Mouse (Mus musculus) ZHBTc4 (cell line): ENCODE results near the gene Dpf1.

Experiments used
- DNase-seq: peaks from one replicate; pipeline ENCODE4 v3.0.0-alpha.2; 2011; ENCODE audit warnings: low read depth, low spot score

The Dpf1 gene

GRCm38 (mm10) chr7:29288942-29289638 is 14.7 kb upstream of the Dpf1 start, which contains the start of gene Ppp1r14a:
Gene Ppp1r14a (plus strand): TSS chr7:29289308.
- peak; percentile 87 for DNase-seq

- DNase-seq, result no peak
Measured at GRCm38 (mm10) chr7:29289856-29290255, 13.9 kb upstream of the Dpf1 start.

GRCm38 (mm10) chr7:29290691-29291485 is 12.9 kb upstream of the Dpf1 start:
- DNase-seq, result no peak

GRCm38 (mm10) chr7:29291616-29292457 is 11.9 kb upstream of the Dpf1 start:
- DNase-seq, result no peak

GRCm38 (mm10) chr7:29292458-29293098 is 11.2 kb upstream of the Dpf1 start:
- DNase-seq, result no peak

- DNase-seq, result peak; percentile 93
Measured at GRCm38 (mm10) chr7:29293131-29294065, 10.4 kb upstream of the Dpf1 start.

GRCm38 (mm10) chr7:29294111-29294761 is 9.5 kb upstream of the Dpf1 start:
- DNase-seq, result no peak

- DNase-seq, result no peak
Measured at GRCm38 (mm10) chr7:29295861-29296647, 7.7 kb upstream of the Dpf1 start.

GRCm38 (mm10) chr7:29296998-29297397 is 6.8 kb upstream of the Dpf1 start:
- peak; percentile 90 for DNase-seq

GRCm38 (mm10) chr7:29301127-29301566 is 2.6 kb upstream of the Dpf1 start:
- peak; percentile 90 for DNase-seq

GRCm38 (mm10) chr7:29302641-29303040 is 1.1 kb upstream of the Dpf1 start:
- DNase-seq, result no peak

GRCm38 (mm10) chr7:29304463-29305262 is 912 bp downstream of the Dpf1 start:
- DNase-seq, result peak; percentile 76

GRCm38 (mm10) chr7:29305263-29305988 is 1.7 kb downstream of the Dpf1 start:
- no peak for DNase-seq

- DNase-seq, result no peak
Measured at GRCm38 (mm10) chr7:29306108-29306507, 2.4 kb downstream of the Dpf1 start.

GRCm38 (mm10) chr7:29306619-29307018 is 2.9 kb downstream of the Dpf1 start:
- DNase-seq, result peak; percentile 76

GRCm38 (mm10) chr7:29307350-29308104 is 3.8 kb downstream of the Dpf1 start:
- DNase-seq, result peak; percentile 92
